Mouse (Mus musculus) heart, embryonic 12.5 days (tissue): ENCODE measurements around the gene Fcmr. TPM values are rescaled to one million over a fixed set of nuclear protein-coding genes. Genes with fewer than 3 reads are reported as not detected.

ENCODE experiments used
- ATAC-seq: fragments of 200-750 bp; cut with Nextera tagmentation; 2 replicates; pipeline ENCODE4 v1.8.0; 2017; ENCODE audit warnings: moderate TSS enrichment, moderate library complexity; ENCODE audit not compliant: insufficient number of reproducible peaks, low FRiP score
- H3K27ac ChIP-seq: fragments of 300-500 bp; sonication (generic); 2 replicates; pipeline ENCODE4 v1.5.1; 2016; ENCODE audit warnings: mild to moderate bottlenecking, moderate library complexity; ENCODE audit not compliant: poor library complexity, severe bottlenecking
- H3K27me3 ChIP-seq: fragments of 300-500 bp; sonication (generic); replicated peaks from 2 replicates; pipeline ENCODE4 v1.6.1; 2016; ENCODE audit warnings: mild to moderate bottlenecking, moderate library complexity
- H3K36me3 ChIP-seq: fragments of 300-500 bp; sonication (generic); 2 replicates; pipeline ENCODE4 v1.6.1; 2016; ENCODE audit warnings: mild to moderate bottlenecking, moderate library complexity
- H3K4me1 ChIP-seq: fragments of 300-500 bp; sonication (generic); replicated peaks from 2 replicates; pipeline ENCODE4 v1.6.1; 2016; ENCODE audit warnings: mild to moderate bottlenecking
- H3K4me2 ChIP-seq: fragments of 300-500 bp; sonication (generic); 2 replicates; pipeline ENCODE4 v1.6.1; 2016; ENCODE audit warnings: mild to moderate bottlenecking, moderate library complexity
- H3K4me3 ChIP-seq: fragments of 300-500 bp; sonication (generic); 2 replicates; pipeline ENCODE4 v1.5.1; 2016; ENCODE audit warnings: mild to moderate bottlenecking
- H3K9ac ChIP-seq: fragments of 300-500 bp; sonication (generic); 2 replicates; pipeline ENCODE4 v1.6.1; 2016; ENCODE audit warnings: mild to moderate bottlenecking, moderate library complexity
- H3K9me3 ChIP-seq: fragments of 300-500 bp; sonication (generic); replicated peaks from 2 replicates; pipeline ENCODE4 v1.6.1; 2016; ENCODE audit warnings: mild to moderate bottlenecking, moderate library complexity
- WGBS: fragments of 180-500 bp; shearing (Covaris S2); methylation state at CpG from one replicate; pipeline ENCODE4 v1.1.7; 2016; 5-methylcytosine and 5-hydroxymethylcytosine counted together
- polyA plus RNA-seq: library from polyadenylated mRNA; unstranded; fragments of >200 nt; fragmentation: Nextera tagmentation; extraction: Ambion mirVana; gene quantifications from 2 replicates; pipeline ENCODE4 v1.2.1, GENCODE M21; 2016

The Fcmr gene
- polyA plus RNA-seq: 1.1 and 1.3 TPM in 2 replicates

GRCm38 (mm10) chr1:130865541-130866221, at the start of gene Fcmr:
Fcmr (plus strand) TSS chr1:130865669.
- Histone ChIP-seq H3K9me3 (no peaks in the 10 kb centered on the region), H3K27me3 (no peaks in the 10 kb centered on the region), H3K36me3 (no peaks in the 10 kb centered on the region), H3K9ac (no peak within 1 kb of the TSS), H3K27ac (no peak within 1 kb of the TSS), H3K4me1 (no peaks in the 10 kb centered on the region), H3K4me3 (no peak within 1 kb of the TSS), H3K4me2 (no peak within 1 kb of the TSS)
- no peak for ATAC-seq
- WGBS: 78% methylated on average over 7 of the region's 7 CpGs

- H3K9me3 ChIP-seq: no peaks in the 10 kb centered on the region
- H3K4me2 ChIP-seq: no peak overlapping the region
- no peak for ATAC-seq
- H3K4me3 ChIP-seq: no peak overlapping the region
- H3K4me1 ChIP-seq: no peaks in the 10 kb centered on the region
- H3K36me3 ChIP-seq: no peaks in the 10 kb centered on the region
- no peak overlapping the region for H3K27ac ChIP-seq
- H3K9ac ChIP-seq: no peak overlapping the region
- 57% methylated on average over 1 of the region's 1 CpGs for WGBS
- H3K27me3 ChIP-seq: peaks cover 11% of the 10 kb centered on the region; the same call in 1 of the 2 replicates
Observed at GRCm38 (mm10) chr1:130819737-130820136, 45.7 kb upstream of the Fcmr start.

- ATAC-seq: no peak
- 85% methylated on average over 7 of the region's 7 CpGs for WGBS
- Histone ChIP-seq H3K4me1 (no peaks in the 10 kb centered on the region), H3K27me3 (peaks cover 18% of the 10 kb centered on the region), H3K27ac (no peak overlapping the region), H3K4me2 (no peak overlapping the region), H3K4me3 (no peak overlapping the region), H3K36me3 (no peaks in the 10 kb centered on the region), H3K9ac (no peak overlapping the region), H3K9me3 (no peaks in the 10 kb centered on the region)
Observed at GRCm38 (mm10) chr1:130820316-130821148, 44.9 kb upstream of the Fcmr start.

- no peak overlapping the region for H3K9ac ChIP-seq
- H3K4me2 ChIP-seq: no peak overlapping the region
- no peaks in the 10 kb centered on the region for H3K9me3 ChIP-seq
- H3K4me1 ChIP-seq: no peaks in the 10 kb centered on the region
- H3K4me3 ChIP-seq: no peak overlapping the region
- ATAC-seq: no peak
- no peak overlapping the region for H3K27ac ChIP-seq
- no peaks in the 10 kb centered on the region for H3K36me3 ChIP-seq
- WGBS: 95% methylated on average over 2 of the region's 2 CpGs
- peaks cover 18% of the 10 kb centered on the region for H3K27me3 ChIP-seq
Observed at GRCm38 (mm10) chr1:130821149-130821471, 44.4 kb upstream of the Fcmr start.

GRCm38 (mm10) chr1:130821911-130822625, 43.4 kb upstream of the Fcmr start:
- no peak overlapping the region for H3K9ac ChIP-seq
- H3K36me3 ChIP-seq: no peaks in the 10 kb centered on the region
- ATAC-seq: no peak
- 71% methylated on average over 9 of the region's 9 CpGs for WGBS
- peaks cover 18% of the 10 kb centered on the region for H3K27me3 ChIP-seq
- H3K4me2 ChIP-seq: no peak overlapping the region
- H3K4me3 ChIP-seq: no peak overlapping the region
- H3K27ac ChIP-seq: no peak overlapping the region
- no peaks in the 10 kb centered on the region for H3K4me1 ChIP-seq
- H3K9me3 ChIP-seq: no peaks in the 10 kb centered on the region

- 89% methylated on average over 5 of the region's 5 CpGs for WGBS
- Histone ChIP-seq H3K4me1 (peaks cover 24% of the 10 kb centered on the region), H3K4me2 (no peak within 1 kb of the TSS), H3K36me3 (no peaks in the 10 kb centered on the region), H3K4me3 (no peak within 1 kb of the TSS), H3K27ac (no peak within 1 kb of the TSS), H3K9ac (no peak within 1 kb of the TSS), H3K9me3 (no peaks in the 10 kb centered on the region), H3K27me3 (peaks cover 19% of the 10 kb centered on the region)
- ATAC-seq: no peak
Observed at GRCm38 (mm10) chr1:130826448-130826847, 39.0 kb upstream of the Fcmr start, which contains the start of gene Pigr. Pigr (plus strand) TSS chr1:130826684.

- no peak overlapping the region for H3K4me3 ChIP-seq
- peaks cover 24% of the 10 kb centered on the region for H3K4me1 ChIP-seq
- no peak overlapping the region for H3K27ac ChIP-seq
- H3K27me3 ChIP-seq: peaks cover 14% of the 10 kb centered on the region
- no peaks in the 10 kb centered on the region for H3K9me3 ChIP-seq
- ATAC-seq: no peak
- H3K9ac ChIP-seq: no peak overlapping the region; the same call in 1 of the 2 replicates
- H3K4me2 ChIP-seq: no peak overlapping the region
- 74% methylated on average over 4 of the region's 4 CpGs for WGBS
- no peaks in the 10 kb centered on the region for H3K36me3 ChIP-seq
Observed at GRCm38 (mm10) chr1:130828656-130829055, 36.8 kb upstream of the Fcmr start.

- Histone ChIP-seq H3K36me3 (no peaks in the 10 kb centered on the region), H3K4me2 (no peak overlapping the region), H3K9me3 (no peaks in the 10 kb centered on the region), H3K4me3 (no peak overlapping the region), H3K9ac (no peak overlapping the region), H3K4me1 (peaks cover 24% of the 10 kb centered on the region), H3K27ac (no peak overlapping the region), H3K27me3 (peaks cover 6% of the 10 kb centered on the region)
- ATAC-seq: peak; percentile 48
- WGBS: 26% methylated on average over 8 of the region's 8 CpGs
Observed at GRCm38 (mm10) chr1:130829906-130830830, 35.3 kb upstream of the Fcmr start.

- Histone ChIP-seq H3K4me1 (peaks cover 24% of the 10 kb centered on the region), H3K36me3 (no peaks in the 10 kb centered on the region), H3K9me3 (no peaks in the 10 kb centered on the region), H3K27ac (no peak overlapping the region), H3K9ac (no peak overlapping the region), H3K27me3 (0 out of 2 replicates have a peak, but pooled peaks cover 1% of the 10 kb centered on the region), H3K4me2 (no peak overlapping the region), H3K4me3 (no peak overlapping the region)
- ATAC-seq: no peak
- WGBS: 64% methylated on average over 5 of the region's 5 CpGs
Observed at GRCm38 (mm10) chr1:130832230-130833149, 33.0 kb upstream of the Fcmr start.
